Mouse (Mus musculus) hindbrain, embryonic 15.5 days (tissue): ENCODE results near the gene Zmat1. TPM values are rescaled to one million over a fixed set of nuclear protein-coding genes. Genes with fewer than 3 reads are reported as not detected.
A peak's percentile ranks its signal among the peaks of the same experiment; 100 is the strongest.

Experiments used
- ATAC-seq: fragments of 200-750 bp; cut with Nextera tagmentation; 2 replicates; pipeline ENCODE4 v1.8.0; 2017; ENCODE audit warnings: low read depth, moderate number of reproducible peaks, moderate TSS enrichment; ENCODE audit not compliant: low FRiP score
- H3K27ac ChIP-seq: fragments of 300-500 bp; sonication (generic); replicated peaks from 2 replicates; pipeline ENCODE4 v1.5.1; 2015; ENCODE audit warnings: mild to moderate bottlenecking, inconsistent platforms
- H3K27me3 ChIP-seq: fragments of 300-500 bp; sonication (generic); 2 replicates; pipeline ENCODE4 v1.6.1; 2015; ENCODE audit warnings: control low read depth, inconsistent platforms
- H3K36me3 ChIP-seq: fragments of 300-500 bp; sonication (generic); 2 replicates; pipeline ENCODE4 v1.6.1; 2015; ENCODE audit warnings: control low read depth, inconsistent platforms
- H3K4me1 ChIP-seq: fragments of 300-500 bp; sonication (generic); replicated peaks from 2 replicates; pipeline ENCODE4 v1.6.1; 2015; ENCODE audit warnings: control low read depth, inconsistent platforms
- H3K4me2 ChIP-seq: fragments of 300-500 bp; sonication (generic); 2 replicates; pipeline ENCODE4 v1.6.1; 2015; ENCODE audit warnings: moderate library complexity, mild to moderate bottlenecking, inconsistent platforms
- H3K4me3 ChIP-seq: fragments of 300-500 bp; sonication (generic); 2 replicates; pipeline ENCODE4 v1.5.1; 2015; ENCODE audit warnings: mild to moderate bottlenecking, inconsistent platforms
- H3K9ac ChIP-seq: fragments of 300-500 bp; sonication (generic); 2 replicates; pipeline ENCODE4 v1.6.1; 2015; ENCODE audit warnings: inconsistent platforms
- H3K9me3 ChIP-seq: fragments of 300-500 bp; sonication (generic); 2 replicates; pipeline ENCODE4 v1.6.1; 2016; ENCODE audit warnings: control low read depth, inconsistent platforms
- WGBS: fragments of 180-500 bp; shearing (Covaris S2); methylation state at CpG from one replicate; pipeline ENCODE4 v1.1.7; 2015; 5-methylcytosine and 5-hydroxymethylcytosine counted together
- polyA plus RNA-seq: library from polyadenylated mRNA; unstranded; fragments of >200 nt; fragmentation: Nextera tagmentation; extraction: Ambion mirVana; gene quantifications from 2 replicates; pipeline ENCODE4 v1.2.1, GENCODE M21; 2015

Zmat1 gene
- polyA plus RNA-seq, 1 experiment from 2014 or later: 10.8 TPM

DNA sequence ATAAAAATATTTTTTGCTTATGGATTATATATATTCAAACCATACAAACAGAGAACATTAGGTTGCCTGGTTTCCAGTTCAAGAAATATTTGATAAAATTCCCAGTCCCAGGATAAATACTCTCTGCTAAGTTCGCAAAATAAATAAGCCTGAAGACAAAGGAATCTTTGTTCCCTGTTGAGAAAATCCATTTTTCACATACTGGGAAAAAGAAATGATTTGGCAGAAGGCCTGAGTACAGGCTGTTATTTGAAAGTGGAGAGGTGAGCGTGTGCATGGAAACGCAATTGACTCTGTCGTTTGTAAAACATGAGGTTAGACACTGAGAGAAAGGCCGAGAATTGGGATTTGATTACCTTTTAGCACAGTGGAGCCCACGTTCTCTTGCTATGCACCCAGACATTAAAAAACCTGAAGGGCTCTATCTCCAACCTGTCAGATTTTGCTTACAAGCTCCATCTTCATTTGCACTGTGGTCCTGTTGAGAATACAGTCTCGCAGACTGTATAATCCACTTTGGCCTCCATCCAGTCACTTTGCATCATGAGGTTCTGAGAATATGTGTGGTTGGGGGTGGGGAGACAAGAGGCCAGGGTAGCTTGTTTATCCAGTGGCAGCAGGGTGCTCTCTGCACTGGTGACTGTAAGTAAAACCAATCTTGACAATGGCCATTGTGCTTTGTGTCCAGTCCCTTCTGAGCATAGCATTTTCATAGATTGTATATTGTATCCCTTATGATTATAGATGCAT lies 85.2 kb downstream of the Zmat1 start:
- no peak for ATAC-seq
- Histone ChIP-seq H3K9ac (no peak overlapping the region), H3K36me3 (no peaks in the 10 kb centered on the region), H3K27ac (peak overlapping the region; percentile 51), H3K27me3 (no peaks in the 10 kb centered on the region), H3K4me2 (no peak overlapping the region), H3K4me3 (no peak overlapping the region), H3K4me1 (no peaks in the 10 kb centered on the region), H3K9me3 (no peaks in the 10 kb centered on the region)
- 51% methylated on average over 7 of the region's 7 CpGs for WGBS

Other genes starting within 250 kb of the Zmat1 start
- 82.4 and 85.5 TPM in 2 replicates for gene Armcx2, start 200.0 kb downstream of the Zmat1 start, polyA plus RNA-seq
- gene Nxf2, start 44.5 kb downstream of the Zmat1 start, polyA plus RNA-seq: 0.12 and 0.32 TPM in 2 replicates
- not detected in 2 replicates for gene Gm15023, start 168.4 kb upstream of the Zmat1 start, polyA plus RNA-seq
- 43.9 and 48.2 TPM in 2 replicates for gene Tceal6, start 201.5 kb upstream of the Zmat1 start, polyA plus RNA-seq